Comparison of ENCODE assay signal across 9 mouse cellular contexts in genomic region chr11:117436401-117437109, GRCm38 (mm10). TPM values are rescaled to one million over a fixed set of nuclear protein-coding genes. Genes with fewer than 3 reads are reported as not detected.
DNase-seq lines count a peak whose midpoint lies in the region; ATAC-seq lines count a peak whose summit lies in the region.
"Had no signal": no experiment of that assay in that cellular context is flagged by ENCODE, and none has a peak within 500 bp of the region (broad histone marks: within the 10 kb centered on the region; RNA-seq: fewer than 3 reads in every experiment).

No protein-coding gene starts in this region.

- WGBS in embryonic facial prominence, embryonic 15.5 days: 18% methylated on average over 22 of the region's 22 CpGs

- peak; percentile 71 for ATAC-seq in embryonic facial prominence, embryonic 15.5 days (ENCODE audit: insufficient number of reproducible peaks, low FRiP score, low TSS enrichment, low read depth)
- ATAC-seq in megakaryocyte progenitor cell, adult 5-6 weeks (replicated peaks; ENCODE audit: poor library complexity): no peak

- no peak overlapping the region for H3K27ac ChIP-seq in embryonic facial prominence, embryonic 15.5 days (replicated peaks)
- H3K27ac ChIP-seq: liver, embryonic 14.5 days had no signal

- peak overlapping the region; percentile 25; the same call in 1 of the 2 replicates for H3K4me2 ChIP-seq in embryonic facial prominence, embryonic 15.5 days (replicated peaks)

- no peak overlapping the region for H3K9ac ChIP-seq in embryonic facial prominence, embryonic 15.5 days
- H3K9ac ChIP-seq: liver, embryonic 14.5 days had no signal

- H3K4me3 ChIP-seq in embryonic facial prominence, embryonic 15.5 days (replicated peaks): no peak overlapping the region

- H3K36me3 ChIP-seq in embryonic facial prominence, embryonic 15.5 days: no peaks in the 10 kb centered on the region

- DNase-seq in urinary bladder, postnatal 14 days (ENCODE audit: low spot score): peak; percentile 15
- DNase-seq in urinary bladder, postnatal 25 days (ENCODE audit: low spot score): no peak
- DNase-seq in kidney, adult 8-10 months: peak; percentile 63 to 80
- peak; percentile 94 for DNase-seq in left cerebral cortex, postnatal 4 days
- peak; percentile 92 for DNase-seq in retina, postnatal 1 day
- no peak for DNase-seq in natural killer cell, adult 2 months (ENCODE audit: low spot score in 2 of 2)

- H3K27me3 ChIP-seq in embryonic facial prominence, embryonic 15.5 days: peaks cover 9% of the 10 kb centered on the region; the same call in 1 of the 2 replicates

- H3K9me3 ChIP-seq in embryonic facial prominence, embryonic 15.5 days (replicated peaks): no peaks in the 10 kb centered on the region; the same call in 1 of the 2 replicates

- intact Hi-C loops in left cerebral cortex, postnatal 4 days (cut with DNase I): no loop called here

- H3K4me1 ChIP-seq in embryonic facial prominence, embryonic 15.5 days: peaks cover 19% of the 10 kb centered on the region

RNA-seq across cellular contexts. Expression of gene Gm11733, which starts 47.6 kb away (rescaled TPM):
- polyA plus RNA-seq in embryonic facial prominence, embryonic 15.5 days (2015; fragmentation: Nextera tagmentation; extraction: Ambion mirVana): 0.12 TPM in 1 of 2 replicates, not detected in the other
- total RNA-seq in left cerebral cortex, postnatal 4 days (2021): not detected
- not detected in 2 replicates for total RNA-seq in megakaryocyte progenitor cell, adult 5-6 weeks (2015)
- not detected in 2 replicates for total RNA-seq in megakaryocyte progenitor cell, adult 5-6 weeks (2017)
- polyA plus RNA-seq: liver, embryonic 14.5 days had no signal

Comparison
In these comparisons a context has a peak if more than half of its experiments do, and no peak if none do; other contexts are left out.
1. DNase-seq: peak in urinary bladder, postnatal 14 days (single experiment), kidney, adult 8-10 months (2 of 2), left cerebral cortex, postnatal 4 days (single experiment) and retina, postnatal 1 day (single experiment); none in urinary bladder, postnatal 25 days (single experiment) and natural killer cell, adult 2 months (0 of 2).